Mouse (Mus musculus) liver, postnatal 0 days (tissue): Measurements from ENCODE around the gene 1600002K03Rik. TPM values are rescaled to one million over a fixed set of nuclear protein-coding genes. Genes with fewer than 3 reads are reported as not detected.

ENCODE experiments used
- ATAC-seq: fragments of 200-750 bp; cut with Nextera tagmentation; 2 replicates; pipeline ENCODE4 v1.8.0; 2017; ENCODE audit warnings: mild to moderate bottlenecking, moderate library complexity
- DNase-seq: peaks from one replicate; pipeline ENCODE4 v3.0.0-alpha.2; 2016
- H3K27ac ChIP-seq: fragments of 300-500 bp; sonication (generic); 2 replicates; pipeline ENCODE4 v1.5.1; 2014; ENCODE audit warnings: antibody characterized with exemption, moderate library complexity, mild to moderate bottlenecking, low read depth
- H3K27me3 ChIP-seq: fragments of 300-500 bp; sonication (generic); 2 replicates; pipeline ENCODE4 v1.6.1; 2014; ENCODE audit warnings: low read length, control low read depth, mixed read lengths; ENCODE audit not compliant: insufficient read depth
- H3K36me3 ChIP-seq: fragments of 300-500 bp; sonication (generic); replicated peaks from 2 replicates; pipeline ENCODE4 v1.6.1; 2014; ENCODE audit warnings: mild to moderate bottlenecking, control low read depth, low read length, moderate library complexity, mixed read lengths; ENCODE audit not compliant: insufficient read depth
- H3K4me1 ChIP-seq: fragments of 300-500 bp; sonication (generic); 2 replicates; pipeline ENCODE4 v1.6.1; 2014; ENCODE audit warnings: antibody characterized with exemption, mild to moderate bottlenecking, control low read depth; ENCODE audit not compliant: insufficient read depth
- H3K4me2 ChIP-seq: fragments of 300-500 bp; sonication (generic); 2 replicates; pipeline ENCODE4 v1.6.1; 2014; ENCODE audit warnings: low read depth, mild to moderate bottlenecking, low read length, moderate library complexity, mixed read lengths
- H3K4me3 ChIP-seq: fragments of 300-500 bp; sonication (generic); 2 replicates; pipeline ENCODE4 v1.5.1; 2014; ENCODE audit warnings: low read depth, low read length
- H3K9ac ChIP-seq: fragments of 300-500 bp; sonication (generic); replicated peaks from 2 replicates; pipeline ENCODE4 v1.6.1; 2014; ENCODE audit warnings: mild to moderate bottlenecking, moderate library complexity
- H3K9me3 ChIP-seq: fragments of 300-500 bp; sonication (generic); 2 replicates; pipeline ENCODE4 v1.6.1; 2016; ENCODE audit warnings: mild to moderate bottlenecking, control low read depth, low read length, mixed read lengths
- CTCF ChIP-seq: sonication (generic); IDR thresholded peaks from 2 replicates; pipeline ENCODE4 v1.5.1; 2016; ENCODE audit warnings: antibody characterized with exemption, low read depth
- EP300 ChIP-seq: IDR thresholded peaks from 2 replicates; pipeline ENCODE4 v1.6.1; 2016; ENCODE audit warnings: antibody characterized with exemption, low read depth, mild to moderate bottlenecking
- WGBS: fragments of 180-500 bp; shearing (Covaris S2); extraction: QIAGEN DNeasy Blood & Tissue Kit; methylation state at CpG from one replicate; pipeline ENCODE4 v1.1.7; 2014; ENCODE audit not compliant: insufficient replicate concordance; 5-methylcytosine and 5-hydroxymethylcytosine counted together
- polyA plus RNA-seq: library from polyadenylated mRNA; unstranded; fragments of >200 nt; fragmentation: Nextera tagmentation; extraction: Ambion mirVana; gene quantifications from 2 replicates; pipeline ENCODE4 v1.2.1, GENCODE M21; 2015

Gene 1600002K03Rik
- polyA plus RNA-seq, 1 experiment from 2014 or later: 6.8 TPM

DNA sequence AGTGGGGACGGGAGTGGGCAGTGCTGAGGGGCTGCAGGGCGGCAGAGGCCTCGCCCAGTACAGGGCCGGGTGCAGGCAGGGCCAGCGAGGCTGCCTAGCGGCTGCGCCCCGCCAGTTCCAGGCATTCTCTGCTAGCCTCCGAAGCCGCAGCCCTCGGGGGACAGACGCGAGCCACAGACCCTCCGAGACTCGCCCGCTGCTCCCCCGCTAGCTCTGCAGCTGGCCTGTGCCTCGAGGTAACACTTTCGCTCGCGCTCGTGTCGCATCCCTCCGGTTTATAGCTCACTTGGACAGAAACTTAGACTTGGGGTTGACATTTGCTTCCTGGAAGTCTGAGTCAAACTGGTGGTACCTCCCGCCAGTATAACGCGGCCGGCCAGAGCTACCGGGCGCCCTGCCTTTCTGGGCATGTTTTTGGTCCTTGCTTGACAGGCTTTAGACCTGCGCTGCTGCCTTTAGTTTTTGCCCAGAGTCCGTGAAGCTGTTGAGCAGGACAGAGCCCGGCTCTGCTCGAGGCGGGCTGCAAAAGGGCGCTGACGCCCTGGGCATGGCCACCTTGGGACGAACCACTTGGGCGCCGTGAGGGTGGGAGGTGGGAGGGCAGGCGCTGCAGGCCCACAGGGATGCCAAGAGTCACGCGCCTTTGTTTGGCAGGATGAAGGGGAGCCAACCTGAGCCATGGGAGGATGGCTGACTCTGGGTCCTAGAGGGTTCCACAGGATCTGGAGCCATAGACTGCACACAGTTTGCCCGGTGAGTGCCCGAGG, 801 bp upstream of the 1600002K03Rik start:
- 86% methylated on average over 44 of the region's 45 CpGs for WGBS
- no peaks in the 10 kb centered on the region for H3K9me3 ChIP-seq
- ATAC-seq (no peak), DNase-seq (peak; percentile 23)
- peak overlapping the region; percentile 69 for H3K9ac ChIP-seq
- peak overlapping the region; percentile 97 for H3K27ac ChIP-seq
- peak overlapping the region; percentile 68 for H3K4me3 ChIP-seq
- H3K4me2 ChIP-seq: peak overlapping the region; percentile 74
- peaks cover 25% of the 10 kb centered on the region for H3K36me3 ChIP-seq
- peaks cover 30% of the 10 kb centered on the region for H3K4me1 ChIP-seq
- TF ChIP-seq EP300 (no peak), CTCF (no peak)
- H3K27me3 ChIP-seq: no peaks in the 10 kb centered on the region

DNA sequence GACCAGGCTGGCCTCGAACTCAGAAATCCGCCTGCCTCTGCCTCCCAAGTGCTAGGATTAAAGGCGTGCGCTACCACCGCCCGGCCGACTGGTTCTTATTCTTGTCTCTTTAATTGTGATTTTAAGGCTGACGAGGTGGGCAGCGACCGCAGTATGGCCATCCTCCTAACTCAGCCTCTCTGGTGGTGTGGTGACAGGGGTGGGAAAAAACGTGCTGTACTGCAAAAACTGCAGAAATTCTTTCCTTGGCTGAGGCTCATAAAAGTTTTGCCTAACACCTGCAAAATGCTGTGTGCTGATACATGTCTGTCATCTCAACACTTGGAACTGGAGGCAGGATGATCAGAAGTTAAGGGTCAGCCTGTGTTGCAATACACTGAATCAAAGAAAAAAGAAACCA, 614 bp downstream of the 1600002K03Rik start:
- Histone ChIP-seq H3K4me1 (peaks cover 27% of the 10 kb centered on the region), H3K9ac (peak overlapping the region; percentile 69), H3K36me3 (peaks cover 25% of the 10 kb centered on the region), H3K27me3 (peaks cover 5% of the 10 kb centered on the region; the same call in 1 of the 2 replicates), H3K4me2 (peak overlapping the region; percentile 74), H3K9me3 (no peaks in the 10 kb centered on the region), H3K4me3 (peak overlapping the region; percentile 68), H3K27ac (peak overlapping the region; percentile 97)
- DNase-seq (no peak), ATAC-seq (no peak)
- TF ChIP-seq EP300 (no peak), CTCF (no peak)
- 2% methylated on average over 11 of the region's 11 CpGs for WGBS

- no peak overlapping the region for H3K4me2 ChIP-seq
- H3K27ac ChIP-seq: no peak overlapping the region
- H3K36me3 ChIP-seq: peaks cover 25% of the 10 kb centered on the region
- no peak overlapping the region for H3K9ac ChIP-seq
- WGBS: 77% methylated on average over 10 of the region's 10 CpGs
- ATAC-seq (no peak), DNase-seq (no peak)
- peaks cover 13% of the 10 kb centered on the region for H3K27me3 ChIP-seq
- no peak overlapping the region for H3K4me3 ChIP-seq
- TF ChIP-seq CTCF (no peak), EP300 (no peak)
- peaks cover 21% of the 10 kb centered on the region for H3K4me1 ChIP-seq
- H3K9me3 ChIP-seq: no peaks in the 10 kb centered on the region
Observed at GRCm38 (mm10) chr10:80173955-80174640, 1.4 kb downstream of the 1600002K03Rik start.

DNA sequence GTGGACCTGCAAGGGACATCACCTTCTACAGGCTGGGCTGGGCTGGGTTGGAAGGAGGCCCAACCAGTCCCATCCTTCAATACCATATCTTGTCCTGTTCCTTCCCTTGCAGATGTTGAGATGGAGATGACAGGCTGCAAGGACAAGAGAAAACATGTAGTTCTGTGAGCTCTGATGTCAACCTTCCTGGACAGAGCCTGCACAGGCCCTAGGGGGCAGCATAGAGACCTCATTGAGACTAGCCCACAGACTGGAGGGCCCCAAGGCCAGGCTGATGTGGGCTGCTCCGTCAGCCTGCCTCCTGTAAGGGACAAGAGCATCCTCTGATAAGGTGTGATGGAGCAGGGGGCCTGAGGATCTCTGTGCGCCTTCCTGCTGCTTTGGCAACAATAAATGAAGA, 2.0 kb downstream of the 1600002K03Rik start:
- Histone ChIP-seq H3K27me3 (peaks cover 16% of the 10 kb centered on the region), H3K9ac (no peak overlapping the region), H3K36me3 (peaks cover 24% of the 10 kb centered on the region), H3K9me3 (no peaks in the 10 kb centered on the region), H3K4me3 (no peak overlapping the region), H3K27ac (no peak overlapping the region), H3K4me2 (no peak overlapping the region), H3K4me1 (peaks cover 22% of the 10 kb centered on the region)
- TF ChIP-seq EP300: no peak
- peak; percentile 67 for TF ChIP-seq CTCF
- DNase-seq (peak; percentile 73), ATAC-seq (no peak)
- WGBS: 42% methylated on average over 2 of the region's 2 CpGs

DNA sequence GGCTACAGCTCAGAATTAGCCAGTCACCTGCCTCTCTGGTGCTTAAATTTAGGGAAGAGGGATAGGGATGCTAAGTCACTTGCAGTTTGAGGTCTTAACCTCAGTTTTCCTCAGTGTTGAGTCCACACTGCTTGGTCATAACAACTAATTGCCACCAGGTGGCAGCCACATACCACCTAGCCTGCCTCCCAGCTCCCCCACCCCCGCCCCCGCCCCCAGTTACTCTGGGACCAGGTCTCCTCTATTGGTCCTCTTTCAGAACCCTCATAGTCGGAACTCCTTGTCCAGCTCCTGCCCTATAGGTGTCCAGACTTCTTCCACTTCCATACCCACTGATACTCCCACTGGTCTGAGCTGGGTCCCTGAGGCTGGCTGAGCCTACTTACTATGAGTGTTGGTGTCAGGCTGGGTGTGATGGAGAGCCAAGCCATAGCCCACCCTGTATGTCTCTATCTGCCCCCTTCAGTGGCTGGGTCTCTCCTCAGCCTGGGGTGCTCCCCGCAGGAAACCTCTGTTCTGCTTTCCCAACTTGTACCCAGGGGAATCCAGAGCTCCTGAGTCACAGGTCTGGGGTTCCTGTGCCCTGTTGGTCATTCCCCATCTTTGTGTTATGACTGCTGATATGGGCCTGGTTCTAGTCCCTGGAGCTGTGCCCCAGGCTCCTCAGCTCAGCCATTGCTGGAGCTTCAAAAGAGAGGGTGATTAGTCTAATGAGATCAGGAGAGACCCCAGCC, 3.0 kb downstream of the 1600002K03Rik start:
- Histone ChIP-seq H3K27me3 (peaks cover 26% of the 10 kb centered on the region), H3K9ac (no peak overlapping the region), H3K4me1 (peaks cover 17% of the 10 kb centered on the region), H3K4me2 (no peak overlapping the region), H3K9me3 (no peaks in the 10 kb centered on the region), H3K27ac (no peak overlapping the region), H3K36me3 (peaks cover 14% of the 10 kb centered on the region), H3K4me3 (no peak overlapping the region)
- DNase-seq: peak; percentile 66
- ATAC-seq: no peak
- 30% methylated on average over 4 of the region's 4 CpGs for WGBS
- TF ChIP-seq CTCF: peak; percentile 77
- TF ChIP-seq EP300: no peak
